Mouse (Mus musculus) C2C12 (cell line): Measurements from ENCODE around the gene Ccdc6.

ENCODE experiments used
- CTCF ChIP-seq: IDR thresholded peaks from one replicate; pipeline ENCODE4 v1.5.1; 2011; ENCODE audit not compliant: control insufficient read depth, insufficient read depth, insufficient read length
- FOSL1 ChIP-seq: IDR thresholded peaks from one replicate; pipeline ENCODE4 v1.8.0; 2011; ENCODE audit warnings: mild to moderate bottlenecking, low read length; ENCODE audit not compliant: poor library complexity, insufficient read depth, severe bottlenecking
- MAX ChIP-seq: IDR thresholded peaks from one replicate; pipeline ENCODE4 v1.6.1; 2011; ENCODE audit warnings: mild to moderate bottlenecking, control low read depth
- MYOD1 ChIP-seq: IDR thresholded peaks from one replicate; pipeline ENCODE4 v1.6.1; 2011; ENCODE audit warnings: low read depth; ENCODE audit not compliant: control insufficient read depth, insufficient read length
- MYOG ChIP-seq: IDR thresholded peaks from one replicate; pipeline ENCODE4 v1.6.1; 2011; ENCODE audit not compliant: control insufficient read depth, insufficient read length; ENCODE audit errors: extremely low read depth
- USF1 ChIP-seq: IDR thresholded peaks from one replicate; pipeline ENCODE4 v1.6.1; 2011; ENCODE audit warnings: low read depth, mild to moderate bottlenecking, control low read depth, moderate library complexity

DNA sequence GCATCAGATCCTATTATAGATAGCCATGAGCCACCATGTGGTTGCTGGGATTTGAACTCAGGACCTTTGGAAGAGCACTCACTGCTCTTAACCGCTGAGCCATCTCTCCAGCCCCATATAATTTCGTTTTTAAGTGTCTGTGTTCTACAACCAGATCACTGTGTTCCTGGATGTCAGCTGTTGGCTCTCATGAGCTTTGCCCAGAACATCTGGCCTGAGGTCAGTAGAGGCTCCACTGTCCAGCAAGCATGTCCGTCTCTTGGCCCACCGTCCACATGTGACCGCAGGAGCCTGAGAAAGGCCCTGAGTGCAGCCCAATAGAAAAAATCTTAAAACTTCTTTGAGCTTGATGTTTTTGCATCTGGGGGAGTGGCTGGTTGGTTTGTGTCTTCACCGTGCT is 99.7 kb downstream of the Ccdc6 start:
- TF ChIP-seq CTCF (no peak), MYOD1 (no peak), FOSL1 (no peak), MYOG (no peak), USF1 (no peak), MAX (no peak)
